Mouse (Mus musculus) liver, embryonic 14.5 days (tissue): Measurements from ENCODE around the gene Hsp90ab1.

Source experiments
- CTCF ChIP-seq: IDR thresholded peaks from 2 replicates; pipeline ENCODE4 v1.5.1; 2016; ENCODE audit warnings: antibody characterized with exemption, low read depth, control low read depth
- EP300 ChIP-seq: IDR thresholded peaks from 2 replicates; pipeline ENCODE4 v1.6.1; 2016; ENCODE audit warnings: antibody characterized with exemption, low read depth

- TF ChIP-seq CTCF = no peak
- TF ChIP-seq EP300 = no peak
Measured at GRCm38 (mm10) chr17:45592606-45593431, 19.7 kb upstream of the Hsp90ab1 start.
